Mouse (Mus musculus) neural tube, embryonic 11.5 days (tissue): ENCODE measurements around the gene Set. TPM values are rescaled to one million over a fixed set of nuclear protein-coding genes. Genes with fewer than 3 reads are reported as not detected.

Source experiments
- ATAC-seq: fragments of 200-750 bp; cut with Nextera tagmentation; 2 replicates; pipeline ENCODE4 v1.8.0; 2017; ENCODE audit warnings: moderate number of reproducible peaks, mild to moderate bottlenecking, moderate TSS enrichment, moderate library complexity; ENCODE audit not compliant: insufficient read depth, low FRiP score, low TSS enrichment
- DNase-seq: peaks from one replicate; pipeline ENCODE4 v3.0.0-alpha.2; 2015; ENCODE audit warnings: low spot score
- H3K27ac ChIP-seq: fragments of 300-500 bp; sonication (generic); 2 replicates; pipeline ENCODE4 v1.5.1; 2014; ENCODE audit warnings: low read depth, mild to moderate bottlenecking, low read length
- H3K27me3 ChIP-seq: fragments of 300-500 bp; sonication (generic); 2 replicates; pipeline ENCODE4 v1.6.1; 2014; ENCODE audit warnings: mild to moderate bottlenecking, low read length, mixed read lengths; ENCODE audit not compliant: control insufficient read depth, insufficient read depth
- H3K36me3 ChIP-seq: fragments of 300-500 bp; sonication (generic); 2 replicates; pipeline ENCODE4 v1.6.1; 2014; ENCODE audit warnings: mild to moderate bottlenecking, low read length, moderate library complexity, mixed read lengths; ENCODE audit not compliant: control insufficient read depth, insufficient read depth
- H3K4me1 ChIP-seq: fragments of 300-500 bp; sonication (generic); 2 replicates; pipeline ENCODE4 v1.6.1; 2014; ENCODE audit warnings: low read length, mixed read lengths; ENCODE audit not compliant: control insufficient read depth, insufficient read depth
- H3K4me2 ChIP-seq: fragments of 300-500 bp; sonication (generic); 2 replicates; pipeline ENCODE4 v1.6.1; 2014; ENCODE audit warnings: low read depth, mild to moderate bottlenecking, moderate library complexity
- H3K4me3 ChIP-seq: fragments of 300-500 bp; sonication (generic); 2 replicates; pipeline ENCODE4 v1.5.1; 2014; ENCODE audit warnings: low read depth, low read length
- H3K9ac ChIP-seq: fragments of 300-500 bp; sonication (generic); 2 replicates; pipeline ENCODE4 v1.6.1; 2014; ENCODE audit warnings: mild to moderate bottlenecking, low read length
- H3K9me3 ChIP-seq: fragments of 300-500 bp; sonication (generic); 2 replicates; pipeline ENCODE4 v1.6.1; 2016; ENCODE audit warnings: low read length; ENCODE audit not compliant: control insufficient read depth
- WGBS: fragments of 180-500 bp; shearing (Covaris S2); extraction: QIAGEN DNeasy Blood & Tissue Kit; methylation state at CpG from one replicate; pipeline ENCODE4 v1.1.7; 2014; 5-methylcytosine and 5-hydroxymethylcytosine counted together
- polyA plus RNA-seq: library from polyadenylated mRNA; unstranded; fragments of >200 nt; fragmentation: Nextera tagmentation; extraction: Ambion mirVana; gene quantifications from 2 replicates; pipeline ENCODE4 v1.2.1, GENCODE M21; 2014

Set gene
- polyA plus RNA-seq, 1 experiment from 2014 or later, result 647 TPM

- no peaks in the 10 kb centered on the region for H3K36me3 ChIP-seq
- H3K9me3 ChIP-seq, result no peaks in the 10 kb centered on the region
- no peaks in the 10 kb centered on the region; the same call in 1 of the 2 replicates for H3K4me1 ChIP-seq
- peak; percentile 90 for DNase-seq
- peak; percentile 67 for ATAC-seq
- peak within 1 kb of the TSS; percentile 98 for H3K4me2 ChIP-seq
- H3K9ac ChIP-seq, result peak within 1 kb of the TSS; percentile 63
- H3K27ac ChIP-seq, result peak within 1 kb of the TSS; percentile 61
- under 1% methylated on average over 53 of the region's 53 CpGs for WGBS
- peak within 1 kb of the TSS; percentile 51 for H3K4me3 ChIP-seq
- no peaks in the 10 kb centered on the region for H3K27me3 ChIP-seq
Observed at GRCm38 (mm10) chr2:30077502-30078348, 20.5 kb downstream of the Set start, which contains the start of gene Pkn3. Gene Pkn3, plus strand, starts transcription at chr2:30077684.

GRCm38 (mm10) chr2:30078349-30078712, 21.2 kb downstream of the Set start:
- Histone ChIP-seq H3K27ac (no peak overlapping the region), H3K36me3 (no peaks in the 10 kb centered on the region), H3K9ac (no peak overlapping the region), H3K27me3 (no peaks in the 10 kb centered on the region), H3K9me3 (no peaks in the 10 kb centered on the region), H3K4me2 (peak overlapping the region; percentile 98), H3K4me1 (no peaks in the 10 kb centered on the region; the same call in 1 of the 2 replicates), H3K4me3 (no peak overlapping the region)
- DNase-seq (no peak), ATAC-seq (no peak)
- 25% methylated on average over 10 of the region's 10 CpGs for WGBS

- Histone ChIP-seq H3K4me2 (no peak overlapping the region), H3K27ac (no peak overlapping the region), H3K4me1 (no peaks in the 10 kb centered on the region; the same call in 1 of the 2 replicates), H3K4me3 (no peak overlapping the region), H3K27me3 (no peaks in the 10 kb centered on the region), H3K9ac (no peak overlapping the region), H3K9me3 (no peaks in the 10 kb centered on the region), H3K36me3 (no peaks in the 10 kb centered on the region)
- ATAC-seq (no peak), DNase-seq (no peak)
- 77% methylated on average over 4 of the region's 4 CpGs for WGBS
Observed at GRCm38 (mm10) chr2:30078760-30079159, 21.6 kb downstream of the Set start.

- no peak overlapping the region for H3K4me2 ChIP-seq
- H3K36me3 ChIP-seq, result no peaks in the 10 kb centered on the region
- peak overlapping the region; percentile 14; the same call in 1 of the 2 replicates for H3K9ac ChIP-seq
- WGBS, result 90% methylated on average over 15 of the region's 15 CpGs
- no peak for DNase-seq
- H3K27me3 ChIP-seq, result no peaks in the 10 kb centered on the region
- no peaks in the 10 kb centered on the region; the same call in 1 of the 2 replicates for H3K4me1 ChIP-seq
- no peaks in the 10 kb centered on the region for H3K9me3 ChIP-seq
- H3K4me3 ChIP-seq, result no peak overlapping the region
- ATAC-seq, result no peak
- H3K27ac ChIP-seq, result no peak overlapping the region
Observed at GRCm38 (mm10) chr2:30080181-30080800, 23.1 kb downstream of the Set start.

- no peaks in the 10 kb centered on the region for H3K9me3 ChIP-seq
- no peak overlapping the region for H3K4me3 ChIP-seq
- no peaks in the 10 kb centered on the region for H3K4me1 ChIP-seq
- no peaks in the 10 kb centered on the region for H3K36me3 ChIP-seq
- no peak for ATAC-seq
- peak overlapping the region; percentile 31; the same call in 1 of the 2 replicates for H3K4me2 ChIP-seq
- no peak overlapping the region for H3K27ac ChIP-seq
- WGBS, result 39% methylated on average over 5 of the region's 5 CpGs
- no peak for DNase-seq
- no peaks in the 10 kb centered on the region for H3K27me3 ChIP-seq
- H3K9ac ChIP-seq, result no peak overlapping the region
Observed at GRCm38 (mm10) chr2:30084113-30084512, 26.9 kb downstream of the Set start.

GRCm38 (mm10) chr2:30084632-30085031, 27.5 kb downstream of the Set start:
- no peak for DNase-seq
- WGBS, result 10% methylated on average over 12 of the region's 12 CpGs
- no peak overlapping the region for H3K4me3 ChIP-seq
- no peaks in the 10 kb centered on the region for H3K27me3 ChIP-seq
- H3K9ac ChIP-seq, result peak overlapping the region; percentile 31
- no peaks in the 10 kb centered on the region for H3K9me3 ChIP-seq
- no peaks in the 10 kb centered on the region for H3K36me3 ChIP-seq
- no peak for ATAC-seq
- H3K4me2 ChIP-seq, result peak overlapping the region; percentile 31
- no peaks in the 10 kb centered on the region for H3K4me1 ChIP-seq
- no peak overlapping the region for H3K27ac ChIP-seq

GRCm38 (mm10) chr2:30087310-30087709, 30.1 kb downstream of the Set start:
- Histone ChIP-seq H3K27ac (no peak overlapping the region), H3K27me3 (no peaks in the 10 kb centered on the region), H3K4me1 (no peaks in the 10 kb centered on the region), H3K4me2 (no peak overlapping the region), H3K4me3 (no peak overlapping the region), H3K36me3 (0 out of 2 replicates have a peak, but pooled peaks cover 2% of the 10 kb centered on the region), H3K9ac (no peak overlapping the region), H3K9me3 (no peaks in the 10 kb centered on the region)
- no peak for DNase-seq
- 91% methylated on average over 4 of the region's 4 CpGs for WGBS
- ATAC-seq, result no peak

- 96% methylated on average over 12 of the region's 12 CpGs for WGBS
- Histone ChIP-seq H3K4me3 (no peak overlapping the region), H3K27ac (no peak overlapping the region), H3K27me3 (no peaks in the 10 kb centered on the region), H3K4me2 (no peak overlapping the region), H3K9me3 (no peaks in the 10 kb centered on the region), H3K9ac (no peak overlapping the region), H3K36me3 (0 out of 2 replicates have a peak, but pooled peaks cover 2% of the 10 kb centered on the region), H3K4me1 (peaks cover 4% of the 10 kb centered on the region)
- DNase-seq (no peak), ATAC-seq (no peak)
Observed at GRCm38 (mm10) chr2:30091521-30091920, 34.3 kb downstream of the Set start.
